Mouse (Mus musculus): ENCODE data around the gene Igf2. TPM values are rescaled to one million over a fixed set of nuclear protein-coding genes. Genes with fewer than 3 reads are reported as not detected.

Igf2 gene
- 437 and 452 TPM in 2 replicates for polyA plus RNA-seq (2014; fragmentation: Nextera tagmentation; extraction: Ambion mirVana)

DNA sequence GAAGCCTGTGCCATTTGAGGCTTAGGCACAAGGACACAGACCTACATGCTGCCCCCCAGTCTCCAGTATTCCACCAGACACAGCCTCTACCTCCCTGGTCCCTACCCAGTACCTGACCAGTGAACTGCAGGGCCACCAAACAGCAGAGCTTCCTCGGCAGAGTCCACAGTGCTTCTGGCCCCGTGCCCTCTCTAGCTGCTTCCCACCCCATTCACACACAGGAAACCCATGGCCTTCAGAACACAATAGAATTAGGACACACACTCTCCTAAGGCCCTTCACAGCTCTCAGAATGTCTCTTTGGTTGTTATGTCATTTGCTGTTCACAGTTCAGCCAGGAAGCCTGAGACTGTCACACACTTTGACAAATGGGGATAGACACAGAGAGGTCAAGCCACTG is at the start of gene Igf2:
Gene Igf2, minus strand, starts transcription at position 158 of the 400 bp plus-strand sequence.
- Histone ChIP-seq H3K27me3 (ENCODE audit: insufficient read depth, low read length) (peaks cover 44% of the 10 kb centered on the region), H3K9ac (no peak within 1 kb of the TSS), H3K9me3 (ENCODE audit: low read depth, low read length) (peaks cover 23% of the 10 kb centered on the region), H3K4me1 (ENCODE audit: insufficient read depth) (no peaks in the 10 kb centered on the region), H3K36me3 (ENCODE audit: insufficient read depth) (0 out of 2 replicates have a peak, but pooled peaks cover 6% of the 10 kb centered on the region), H3K4me3 (ENCODE audit: low read depth, low read length) (no peak within 1 kb of the TSS), H3K4me2 (no peak within 1 kb of the TSS), H3K27ac (ENCODE audit: low read depth) (no peak within 1 kb of the TSS; the same call in 1 of the 2 replicates)
- DNase-seq (no peak), ATAC-seq (ENCODE audit: insufficient read depth) (no peak)
- no peak for TF ChIP-seq CTCF (IDR thresholded peaks at IDR 0.05; ENCODE audit: low read depth)
- 48% methylated on average over 2 of the region's 2 CpGs for WGBS

DNA sequence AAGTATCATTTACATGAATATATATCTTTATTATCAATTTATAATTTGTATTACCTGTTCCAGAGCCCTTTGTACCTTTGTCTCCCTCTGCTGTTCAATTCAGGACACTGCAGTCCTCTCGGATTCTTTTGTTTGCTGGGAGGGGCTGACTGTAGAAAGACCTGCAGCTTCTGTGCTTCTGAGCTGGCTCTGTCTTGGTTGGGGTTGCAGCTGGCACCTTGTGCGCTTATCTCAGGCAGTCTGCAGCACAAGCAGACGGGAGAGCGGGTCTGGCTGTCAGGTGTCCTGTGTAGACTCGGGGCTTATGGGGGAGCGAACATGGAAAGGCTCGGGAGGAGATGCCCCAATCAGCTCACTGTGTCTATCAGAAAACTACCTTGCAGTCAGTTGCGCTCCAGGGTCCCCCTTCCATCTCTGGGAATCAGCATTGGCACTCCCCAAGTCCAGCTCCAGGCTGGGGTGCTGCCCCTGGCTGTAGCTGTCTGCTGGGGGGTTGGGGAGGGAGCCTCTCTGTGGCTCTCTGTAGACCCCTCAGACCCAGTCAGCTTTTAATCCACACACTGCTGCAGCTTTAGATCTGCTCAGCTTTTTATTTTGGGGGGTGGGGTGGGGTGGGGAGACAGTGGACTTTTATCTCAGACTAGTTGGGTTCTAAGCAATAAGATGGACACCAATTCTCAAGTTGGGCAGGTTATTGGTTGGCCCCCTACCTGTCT is 48.3 kb upstream of the Igf2 start:
- Histone ChIP-seq H3K27ac (ENCODE audit: low read depth) (no peak overlapping the region), H3K9ac (no peak overlapping the region), H3K4me1 (ENCODE audit: insufficient read depth) (no peaks in the 10 kb centered on the region), H3K4me2 (peak overlapping the region; percentile 50; the same call in 1 of the 2 replicates), H3K27me3 (ENCODE audit: insufficient read depth, low read length) (no peaks in the 10 kb centered on the region), H3K9me3 (ENCODE audit: low read depth, low read length) (no peaks in the 10 kb centered on the region), H3K4me3 (ENCODE audit: low read depth, low read length) (peak overlapping the region; percentile 8; the same call in 1 of the 2 replicates), H3K36me3 (ENCODE audit: insufficient read depth) (no peaks in the 10 kb centered on the region)
- DNase-seq (peak; percentile 72), ATAC-seq (ENCODE audit: insufficient read depth) (no peak)
- TF ChIP-seq CTCF (IDR thresholded peaks at IDR 0.05; ENCODE audit: low read depth): peak; percentile 88
- WGBS: 16% methylated on average over 8 of the region's 8 CpGs

DNA sequence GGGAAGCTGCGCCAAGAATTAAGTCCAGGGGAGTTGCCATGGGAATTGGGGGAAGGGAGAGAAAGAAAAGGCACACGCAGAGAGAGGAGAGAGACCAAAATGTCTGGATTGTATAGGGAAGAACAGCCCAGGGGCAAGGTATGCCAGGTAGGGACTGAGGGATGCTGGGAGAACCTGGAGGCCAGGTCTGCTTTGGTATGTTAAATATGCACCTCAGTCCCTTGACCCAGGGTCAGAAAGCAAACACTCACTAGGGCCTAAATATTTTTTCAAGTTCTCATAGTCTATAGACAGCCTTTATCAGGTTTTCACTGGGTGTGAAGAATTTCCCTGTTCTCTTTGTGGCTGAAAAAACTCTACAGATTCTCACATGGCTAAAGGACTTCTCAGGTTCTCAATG is 40.3 kb upstream of the Igf2 start:
- H3K27me3 ChIP-seq (ENCODE audit: insufficient read depth, low read length): no peaks in the 10 kb centered on the region
- peak overlapping the region; percentile 67 for H3K27ac ChIP-seq (ENCODE audit: low read depth)
- peak; percentile 69 for ATAC-seq (ENCODE audit: insufficient read depth)
- no peak overlapping the region for H3K4me3 ChIP-seq (ENCODE audit: low read depth, low read length)
- no peaks in the 10 kb centered on the region for H3K9me3 ChIP-seq (ENCODE audit: low read depth, low read length)
- DNase-seq: peak; percentile 34
- no peaks in the 10 kb centered on the region for H3K4me1 ChIP-seq (ENCODE audit: insufficient read depth)
- H3K36me3 ChIP-seq (ENCODE audit: insufficient read depth): no peaks in the 10 kb centered on the region
- WGBS: 64% methylated on average over 2 of the region's 2 CpGs
- no peak overlapping the region for H3K4me2 ChIP-seq
- TF ChIP-seq CTCF (IDR thresholded peaks at IDR 0.05; ENCODE audit: low read depth): no peak
- H3K9ac ChIP-seq: no peak overlapping the region

DNA sequence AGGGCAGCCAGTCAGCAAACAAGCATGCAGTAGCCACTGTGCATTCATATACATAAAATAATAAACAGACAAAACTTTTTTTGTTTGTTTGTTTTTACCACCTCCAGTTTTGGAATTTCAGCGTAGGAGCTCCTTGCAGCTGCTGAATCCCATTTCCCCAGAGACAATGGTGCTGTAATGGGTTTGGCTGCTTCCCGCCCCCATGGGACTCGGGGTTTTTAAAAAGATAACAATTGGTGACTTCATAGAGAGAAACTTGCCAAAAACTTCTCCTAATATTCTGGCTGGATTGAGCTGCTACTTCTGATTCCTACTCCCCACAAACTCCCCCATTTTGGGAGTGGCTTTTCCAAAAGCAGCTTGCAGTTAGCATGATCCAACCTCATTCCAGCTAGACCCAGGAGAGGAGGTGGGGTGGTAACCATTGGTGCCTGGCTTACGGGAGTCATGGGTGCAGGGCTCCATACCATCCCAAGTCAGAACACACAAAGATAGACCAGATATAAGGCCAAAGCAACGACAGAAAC is 32.8 kb upstream of the Igf2 start:
- Histone ChIP-seq H3K36me3 (ENCODE audit: insufficient read depth) (no peaks in the 10 kb centered on the region), H3K9ac (no peak overlapping the region), H3K27ac (ENCODE audit: low read depth) (no peak overlapping the region), H3K4me2 (no peak overlapping the region), H3K27me3 (ENCODE audit: insufficient read depth, low read length) (no peaks in the 10 kb centered on the region), H3K4me1 (ENCODE audit: insufficient read depth) (no peaks in the 10 kb centered on the region), H3K9me3 (ENCODE audit: low read depth, low read length) (no peaks in the 10 kb centered on the region), H3K4me3 (ENCODE audit: low read depth, low read length) (no peak overlapping the region)
- TF ChIP-seq CTCF (IDR thresholded peaks at IDR 0.05; ENCODE audit: low read depth): no peak
- DNase-seq (peak; percentile 9), ATAC-seq (ENCODE audit: insufficient read depth) (no peak)
- 58% methylated on average over 5 of the region's 5 CpGs for WGBS

DNA sequence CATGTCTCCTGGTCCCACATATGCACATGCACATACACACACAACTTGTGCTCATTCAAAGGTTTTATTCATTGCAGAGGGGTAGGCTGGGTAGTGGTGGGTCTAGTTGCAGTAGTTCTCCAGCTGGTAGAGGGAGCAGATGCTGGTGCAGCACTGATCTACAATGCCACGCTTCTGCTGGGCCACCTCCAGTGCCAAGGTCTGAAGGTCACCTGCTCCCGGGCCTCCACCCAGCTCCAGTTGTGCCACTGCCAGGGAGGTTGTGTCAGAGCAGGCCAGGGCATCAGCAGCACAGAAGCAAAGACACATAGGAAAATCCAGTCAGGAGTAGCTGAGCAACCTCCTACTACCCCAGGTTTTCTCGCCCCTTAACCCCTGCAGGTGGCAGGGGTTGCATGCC is 12.0 kb upstream of the Igf2 start:
- DNase-seq: no peak
- H3K27me3 ChIP-seq (ENCODE audit: insufficient read depth, low read length): no peaks in the 10 kb centered on the region
- no peak for TF ChIP-seq CTCF (IDR thresholded peaks at IDR 0.05; ENCODE audit: low read depth)
- H3K9me3 ChIP-seq (ENCODE audit: low read depth, low read length): no peaks in the 10 kb centered on the region
- no peaks in the 10 kb centered on the region for H3K36me3 ChIP-seq (ENCODE audit: insufficient read depth)
- H3K4me1 ChIP-seq (ENCODE audit: insufficient read depth): no peaks in the 10 kb centered on the region
- no peak overlapping the region for H3K4me2 ChIP-seq
- 83% methylated on average over 3 of the region's 3 CpGs for WGBS
- no peak overlapping the region for H3K9ac ChIP-seq
- no peak overlapping the region for H3K27ac ChIP-seq (ENCODE audit: low read depth)
- H3K4me3 ChIP-seq (ENCODE audit: low read depth, low read length): no peak overlapping the region
- no peak for ATAC-seq (ENCODE audit: insufficient read depth)

DNA sequence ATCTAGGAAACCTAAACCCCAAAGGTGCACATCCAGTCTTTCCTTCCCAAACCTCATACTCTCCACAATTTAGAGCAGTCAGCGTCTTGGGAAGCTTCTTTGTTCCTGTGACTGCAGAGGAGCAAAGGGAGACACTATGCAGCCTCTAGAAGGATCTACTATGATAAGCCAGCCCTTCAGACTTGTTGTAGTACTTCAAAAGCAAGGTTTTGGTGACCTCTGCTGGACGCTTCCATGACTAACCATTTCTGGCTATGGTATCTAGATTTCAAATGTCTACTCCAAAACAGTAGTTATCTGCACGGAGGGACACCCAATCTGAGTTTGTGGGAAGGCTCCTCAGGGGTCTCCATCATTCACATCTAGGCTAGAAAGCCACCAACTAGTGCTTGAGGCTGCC is 9.0 kb upstream of the Igf2 start:
- Histone ChIP-seq H3K27me3 (ENCODE audit: insufficient read depth, low read length) (no peaks in the 10 kb centered on the region), H3K4me1 (ENCODE audit: insufficient read depth) (no peaks in the 10 kb centered on the region), H3K4me3 (ENCODE audit: low read depth, low read length) (no peak overlapping the region), H3K36me3 (ENCODE audit: insufficient read depth) (no peaks in the 10 kb centered on the region), H3K4me2 (no peak overlapping the region), H3K9ac (no peak overlapping the region), H3K27ac (ENCODE audit: low read depth) (no peak overlapping the region), H3K9me3 (ENCODE audit: low read depth, low read length) (peaks cover 8% of the 10 kb centered on the region; the same call in 1 of the 2 replicates)
- DNase-seq (peak; percentile 94), ATAC-seq (ENCODE audit: insufficient read depth) (peak; percentile 57; the same call in 1 of the 2 replicates)
- 3% methylated on average over 3 of the region's 3 CpGs for WGBS
- TF ChIP-seq CTCF (IDR thresholded peaks at IDR 0.05; ENCODE audit: low read depth): peak; percentile 72

DNA sequence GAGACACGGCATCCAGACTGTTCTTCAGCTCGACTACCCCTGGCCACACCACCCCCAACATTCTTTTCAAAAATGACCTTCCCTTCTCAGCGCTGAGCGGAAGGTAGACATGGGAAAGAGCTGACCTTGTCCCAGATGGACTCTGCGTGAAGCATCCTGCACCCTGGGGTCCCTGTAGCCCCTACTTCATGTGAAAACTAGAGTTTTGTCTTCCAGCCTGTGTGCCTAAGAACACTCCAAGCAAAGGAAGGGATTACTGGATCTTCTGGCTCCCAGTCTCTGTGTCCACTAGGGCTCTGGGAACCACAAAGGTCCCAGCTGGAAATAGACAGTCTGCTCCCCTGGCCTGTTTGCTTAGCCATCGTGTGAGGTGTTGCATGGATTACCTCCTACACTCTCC is 8.5 kb upstream of the Igf2 start:
- TF ChIP-seq CTCF (IDR thresholded peaks at IDR 0.05; ENCODE audit: low read depth): no peak

More for the DNA sequence above, 8.5 kb upstream of the Igf2 start:
- ATAC-seq (ENCODE audit: insufficient read depth): peak; percentile 39; the same call in 1 of the 2 replicates
- Histone ChIP-seq H3K4me2 (no peak overlapping the region), H3K4me1 (ENCODE audit: insufficient read depth) (no peaks in the 10 kb centered on the region), H3K9ac (no peak overlapping the region), H3K27ac (ENCODE audit: low read depth) (no peak overlapping the region), H3K9me3 (ENCODE audit: low read depth, low read length) (peaks cover 12% of the 10 kb centered on the region), H3K36me3 (ENCODE audit: insufficient read depth) (no peaks in the 10 kb centered on the region), H3K4me3 (ENCODE audit: low read depth, low read length) (no peak overlapping the region), H3K27me3 (ENCODE audit: insufficient read depth, low read length) (no peaks in the 10 kb centered on the region)
- 63% methylated on average over 6 of the region's 6 CpGs for WGBS
- no peak for DNase-seq
